In the genomic region with DNA sequence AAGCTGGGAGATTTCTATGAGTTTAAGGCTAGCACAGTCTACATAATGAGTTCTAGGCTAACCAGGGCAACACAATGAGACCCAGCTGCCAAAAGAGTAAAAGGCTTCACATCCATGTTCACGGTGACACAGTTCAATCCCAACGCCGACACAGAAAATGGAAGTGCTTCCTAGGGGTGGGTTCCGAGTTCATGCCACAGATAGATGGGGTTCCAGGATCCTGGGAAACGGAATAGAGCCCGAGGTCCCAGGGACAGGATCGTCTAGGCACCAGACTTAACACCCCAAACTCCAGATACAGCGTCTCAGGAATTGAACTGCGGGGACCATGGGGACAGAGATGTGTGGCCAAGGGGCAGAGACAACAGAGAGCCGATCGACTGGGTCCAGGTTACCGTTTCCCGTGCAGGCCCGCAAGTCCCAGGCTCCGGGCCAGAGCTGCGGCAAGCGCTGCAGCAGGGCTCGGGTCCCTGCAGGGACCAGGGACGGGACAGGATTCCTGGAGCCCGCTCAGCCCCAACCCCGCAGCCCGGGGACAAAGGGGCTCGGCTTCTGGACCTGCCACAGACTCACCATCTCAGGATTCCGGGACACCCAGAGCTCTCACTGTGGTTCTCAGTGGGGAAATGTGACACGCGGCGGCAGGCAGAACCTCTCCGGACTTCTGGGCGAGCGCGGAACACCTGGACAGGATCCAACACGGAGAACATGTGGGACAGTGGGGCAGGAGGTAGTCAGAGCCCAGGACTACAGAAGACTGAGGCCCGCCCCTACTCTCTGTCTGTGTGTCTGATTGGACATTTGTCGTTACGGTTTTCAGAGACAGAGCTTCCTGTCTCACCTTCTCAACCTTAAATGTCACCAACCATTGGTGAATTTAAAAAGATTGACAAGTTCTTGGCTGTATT, we compare ENCODE assay signal across 7 mouse cellular contexts. TPM values are rescaled to one million over a fixed set of nuclear protein-coding genes. Genes with fewer than 3 reads are reported as not detected.
DNase-seq lines count a peak whose midpoint lies in the region; ATAC-seq and TF ChIP-seq lines count a peak whose summit lies in the region.

A gene (minus strand): TSS at position 712 of the 908 bp plus-strand sequence.

- no peaks in the 10 kb centered on the region for H3K4me1 ChIP-seq in embryonic facial prominence, embryonic 10.5 days
- no peaks in the 10 kb centered on the region for H3K4me1 ChIP-seq in intestine, postnatal 0 days (replicated peaks; ENCODE audit: control insufficient read depth, insufficient read depth, low read length)
- H3K4me1 ChIP-seq in midbrain, embryonic 10.5 days = peaks cover 7% of the 10 kb centered on the region; the same call in 1 of the 2 replicates

- peak within 1 kb of the TSS; percentile 81 for H3K9ac ChIP-seq in intestine, postnatal 0 days (ENCODE audit: low read depth, low read length)

- no peak for TF ChIP-seq CTCF in intestine, postnatal 0 days (IDR thresholded peaks at IDR 0.05; ENCODE audit: low read depth)

- peak; percentile 67 for DNase-seq in adrenal gland, postnatal 25 days
- peak; percentile 76 for DNase-seq in embryonic facial prominence, embryonic 10.5 days (ENCODE audit: low spot score)
- DNase-seq in left cerebral cortex, postnatal 36 days (ENCODE audit: low spot score in 2 of 2) = peak; percentile 53 to 60
- DNase-seq in midbrain, embryonic 10.5 days (ENCODE audit: low spot score) = peak; percentile 71
- peak; percentile 10 for DNase-seq in skeletal muscle tissue, adult 2 months (ENCODE audit: low read depth, low spot score)

- intact Hi-C loops in left cerebral cortex, postnatal 36 days (cut with DNase I) = no loop called here

- ATAC-seq in granulocyte monocyte progenitor cell, adult 5-6 weeks (replicated peaks; ENCODE audit: poor library complexity, severe bottlenecking) = peak; percentile 88
- peak; percentile 98 for ATAC-seq in intestine, postnatal 0 days

- WGBS in embryonic facial prominence, embryonic 10.5 days = under 1% methylated on average over 35 of the region's 35 CpGs
- WGBS in intestine, postnatal 0 days = 2% methylated on average over 35 of the region's 35 CpGs
- 2% methylated on average over 35 of the region's 35 CpGs for WGBS in midbrain, embryonic 10.5 days

- no peaks in the 10 kb centered on the region for H3K27me3 ChIP-seq in embryonic facial prominence, embryonic 10.5 days (replicated peaks; ENCODE audit: low read depth, poor library complexity, severe bottlenecking)
- H3K27me3 ChIP-seq in intestine, postnatal 0 days (replicated peaks; ENCODE audit: control insufficient read depth, insufficient read depth, low read length) = no peaks in the 10 kb centered on the region
- H3K27me3 ChIP-seq in midbrain, embryonic 10.5 days (ENCODE audit: low read depth, poor library complexity, severe bottlenecking) = no peaks in the 10 kb centered on the region

- peak within 1 kb of the TSS; percentile 80 for H3K4me3 ChIP-seq in embryonic facial prominence, embryonic 10.5 days
- peak within 1 kb of the TSS; percentile 68 for H3K4me3 ChIP-seq in intestine, postnatal 0 days (ENCODE audit: low read depth, low read length)
- H3K4me3 ChIP-seq in midbrain, embryonic 10.5 days = peak within 1 kb of the TSS; percentile 72

- H3K4me2 ChIP-seq in intestine, postnatal 0 days (replicated peaks; ENCODE audit: low read depth) = peak within 1 kb of the TSS; percentile 87

- peak within 1 kb of the TSS; percentile 87 for H3K27ac ChIP-seq in embryonic facial prominence, embryonic 10.5 days (replicated peaks)
- H3K27ac ChIP-seq in intestine, postnatal 0 days (ENCODE audit: low read depth, low read length) = peak within 1 kb of the TSS; percentile 22; the same call in 1 of the 2 replicates
- peak within 1 kb of the TSS; percentile 87 for H3K27ac ChIP-seq in midbrain, embryonic 10.5 days (replicated peaks)

- peaks cover 18% of the 10 kb centered on the region for H3K9me3 ChIP-seq in embryonic facial prominence, embryonic 10.5 days
- no peaks in the 10 kb centered on the region for H3K9me3 ChIP-seq in intestine, postnatal 0 days (ENCODE audit: control insufficient read depth)
- peaks cover 19% of the 10 kb centered on the region for H3K9me3 ChIP-seq in midbrain, embryonic 10.5 days (replicated peaks)

- peaks cover 41% of the 10 kb centered on the region for H3K36me3 ChIP-seq in embryonic facial prominence, embryonic 10.5 days (replicated peaks)
- no peaks in the 10 kb centered on the region for H3K36me3 ChIP-seq in intestine, postnatal 0 days (ENCODE audit: control insufficient read depth, insufficient read depth)
- peaks cover 40% of the 10 kb centered on the region for H3K36me3 ChIP-seq in midbrain, embryonic 10.5 days

RNA-seq across cellular contexts. Expression of the gene that starts here (rescaled TPM):
- 0.82 and 1.1 TPM in 2 replicates for total RNA-seq in adrenal gland, postnatal 25 days (2021)
- 8.3 and 9.3 TPM in 2 replicates for polyA plus RNA-seq in embryonic facial prominence, embryonic 10.5 days (2016; fragmentation: Nextera tagmentation; extraction: Ambion mirVana)
- 1.3 and 3.1 TPM in 2 replicates for total RNA-seq in granulocyte monocyte progenitor cell, adult 5-6 weeks (2014; fragmentation: Nextera tagmentation)
- total RNA-seq in granulocyte monocyte progenitor cell, adult 5-6 weeks (2017) = 8.9 and 10.3 TPM in 2 replicates
- 1.3 and 1.5 TPM in 2 replicates for polyA plus RNA-seq in intestine, postnatal 0 days (2015; fragmentation: Nextera tagmentation; extraction: Ambion mirVana)
- total RNA-seq in left cerebral cortex, postnatal 36 days (2021) = 1 to 10 TPM; 4.3 to 4.4 TPM
- polyA plus RNA-seq in midbrain, embryonic 10.5 days (2016; fragmentation: Nextera tagmentation; extraction: Ambion mirVana) = 5.7 and 6.8 TPM in 2 replicates

Comparison
In these comparisons a context has a peak if more than half of its experiments do, and no peak if none do; other contexts are left out.
1. Peak in every context shown above with its lines: DNase-seq, ATAC-seq, H3K4me3 ChIP-seq and H3K27ac ChIP-seq.
2. DNase-seq: peak in every context shown above with its lines; median percentile 76 in embryonic facial prominence, embryonic 10.5 days; 71 in midbrain, embryonic 10.5 days; 67 in adrenal gland, postnatal 25 days; 56 in left cerebral cortex, postnatal 36 days; 10 in skeletal muscle tissue, adult 2 months.
3. H3K27ac ChIP-seq: peak in every context shown above with its lines; median percentile 87 in embryonic facial prominence, embryonic 10.5 days; 87 in midbrain, embryonic 10.5 days; 22 in intestine, postnatal 0 days.